Mouse (Mus musculus) thymus, postnatal 10 days (tissue): ENCODE results near the gene 1110065P20Rik.

Experiments
- DNase-seq, 2 experiments: peaks; one replicate each; pipeline ENCODE4 v3.0.0; 2021; ENCODE audit warnings: low spot score in 2 of 2

The 1110065P20Rik gene

DNA sequence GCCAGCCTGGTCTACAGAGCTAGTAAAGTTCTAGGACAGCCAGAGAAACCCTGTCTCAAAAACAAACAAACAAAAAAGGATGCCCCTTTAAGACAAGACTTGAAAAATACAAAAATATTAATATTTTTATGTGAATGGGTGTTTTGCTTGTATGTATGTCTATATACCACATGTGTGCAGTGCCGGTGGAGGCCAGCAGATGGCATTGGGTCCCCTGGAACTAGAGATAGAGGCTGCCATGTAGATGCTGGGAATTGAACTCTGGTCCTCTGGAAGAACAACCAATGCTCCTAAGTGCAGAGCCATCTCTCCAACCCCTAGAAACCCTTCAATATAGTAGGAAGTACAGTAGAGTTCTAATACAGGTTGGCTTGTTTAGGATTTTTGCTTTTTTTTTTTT is 10.0 kb downstream of the 1110065P20Rik start:
- DNase-seq: no peak

DNA sequence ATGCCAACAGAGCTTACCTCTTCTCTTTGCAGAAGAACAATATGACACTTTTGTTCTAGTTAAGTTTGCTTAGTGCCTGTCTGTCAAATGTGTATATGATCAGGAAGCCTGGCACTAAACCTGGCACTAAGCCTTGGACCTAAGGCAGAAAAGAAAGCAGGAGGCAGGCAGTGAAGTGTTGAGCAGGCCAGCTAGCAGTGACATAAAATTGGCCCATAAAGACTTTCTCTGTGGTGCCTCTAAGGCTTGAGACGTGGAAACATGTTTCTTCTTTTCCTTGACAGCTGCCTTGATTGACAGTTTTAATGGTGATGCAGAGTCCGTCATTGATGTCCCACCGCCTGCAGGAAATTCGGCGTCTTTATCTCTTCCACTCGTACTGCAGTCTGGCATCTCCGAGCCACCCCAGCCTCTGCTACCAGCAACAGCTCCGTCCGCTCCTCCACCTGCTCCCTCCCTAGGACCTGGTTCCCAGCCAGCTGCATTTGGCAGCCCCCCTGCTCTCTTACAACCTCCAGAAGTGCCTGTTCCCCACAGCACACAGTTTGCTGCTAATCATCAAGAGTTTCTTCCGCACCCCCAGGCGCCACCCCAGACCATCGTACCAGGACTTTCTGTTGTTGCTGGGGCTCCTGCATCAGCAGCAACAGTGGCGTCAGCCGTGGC is 12.8 kb downstream of the 1110065P20Rik start:
- DNase-seq: no peak

DNA sequence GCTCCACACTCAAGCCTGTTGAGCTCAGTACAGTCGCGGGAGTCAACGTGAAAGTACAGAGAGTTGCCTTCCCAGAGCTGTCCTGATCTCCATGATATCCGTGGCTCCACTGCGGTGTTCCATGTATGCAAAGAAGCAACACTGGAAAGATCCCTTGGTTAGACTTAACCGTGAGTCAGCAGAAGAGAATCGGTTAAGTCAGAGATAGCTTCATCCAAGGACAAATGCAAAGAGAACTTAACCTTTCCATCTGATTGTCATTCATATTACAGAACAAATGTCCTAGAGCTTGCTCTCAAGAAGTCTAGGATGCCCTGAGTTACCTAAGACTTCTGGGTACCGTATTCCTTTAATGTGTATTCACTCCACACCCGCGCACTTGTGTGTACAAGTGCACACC is 18.2 kb downstream of the 1110065P20Rik start:
- no peak for DNase-seq

DNA sequence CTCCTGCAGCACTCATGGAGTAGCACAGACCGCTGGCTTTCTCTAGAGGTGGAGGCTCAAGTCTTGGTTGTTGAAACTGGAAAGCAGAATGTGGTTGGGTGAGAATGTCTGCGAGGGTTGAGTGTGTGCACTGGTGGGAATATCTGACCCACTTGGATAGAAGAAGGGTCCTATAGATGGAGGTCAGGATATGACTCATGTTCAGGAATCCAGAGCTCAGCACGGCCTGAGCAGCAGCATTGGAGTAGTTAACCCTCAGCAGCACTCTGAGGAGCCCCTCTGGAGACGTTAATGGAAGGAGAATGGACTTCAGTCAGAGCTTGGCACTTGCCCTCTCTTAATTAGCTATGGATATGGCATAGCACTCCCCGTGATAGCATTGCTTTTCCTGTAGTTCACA is 21.3 kb downstream of the 1110065P20Rik start:
- DNase-seq: no peak

DNA sequence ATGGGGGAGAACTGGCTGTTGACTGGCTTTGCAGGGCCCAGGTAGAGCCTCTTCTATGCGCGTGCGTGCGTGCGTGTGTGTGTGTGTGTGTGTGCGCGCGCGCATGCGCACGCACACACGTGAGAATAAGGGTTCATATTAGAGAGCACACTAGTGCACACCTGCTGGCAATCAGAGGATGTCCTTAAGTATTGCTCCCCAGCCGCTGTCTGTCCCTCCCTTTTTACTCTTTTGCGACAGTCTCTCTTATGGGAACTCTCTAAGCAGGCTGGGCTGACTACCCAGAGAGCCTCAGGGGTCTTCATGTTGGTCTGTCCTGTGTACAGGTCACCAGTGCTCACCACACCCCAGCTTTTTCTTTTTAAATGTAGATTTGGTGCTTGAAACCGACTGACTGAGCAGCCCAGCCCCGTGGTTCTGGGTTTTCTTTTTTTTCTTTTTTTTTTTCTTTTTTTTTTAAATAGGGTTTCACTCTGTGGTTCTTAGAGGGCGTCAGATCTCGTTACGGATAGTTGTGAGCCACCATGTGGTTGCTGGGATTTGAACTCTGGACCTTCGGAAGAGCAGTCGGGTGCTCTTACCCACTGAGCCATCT is 25.5 kb downstream of the 1110065P20Rik start:
- no peak for DNase-seq

DNA sequence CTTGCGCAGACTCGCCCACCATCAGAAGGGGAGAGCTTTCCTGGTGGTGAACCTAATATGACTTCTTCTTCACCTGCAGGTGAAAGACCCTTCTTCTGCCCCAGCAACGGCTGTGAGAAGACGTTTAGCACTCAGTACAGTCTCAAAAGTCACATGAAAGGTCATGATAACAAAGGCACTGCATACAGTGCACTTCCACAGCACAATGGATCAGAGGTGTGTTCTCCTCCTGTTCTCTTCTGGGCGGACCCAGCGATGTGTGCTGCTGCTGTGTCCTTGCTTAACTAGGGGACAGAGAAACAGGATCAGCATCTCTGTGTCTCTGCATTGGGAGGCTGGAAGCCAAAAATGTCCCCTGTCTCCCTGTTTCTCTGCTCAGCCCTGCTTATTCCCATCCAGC is 26.0 kb downstream of the 1110065P20Rik start:
- no peak for DNase-seq

DNA sequence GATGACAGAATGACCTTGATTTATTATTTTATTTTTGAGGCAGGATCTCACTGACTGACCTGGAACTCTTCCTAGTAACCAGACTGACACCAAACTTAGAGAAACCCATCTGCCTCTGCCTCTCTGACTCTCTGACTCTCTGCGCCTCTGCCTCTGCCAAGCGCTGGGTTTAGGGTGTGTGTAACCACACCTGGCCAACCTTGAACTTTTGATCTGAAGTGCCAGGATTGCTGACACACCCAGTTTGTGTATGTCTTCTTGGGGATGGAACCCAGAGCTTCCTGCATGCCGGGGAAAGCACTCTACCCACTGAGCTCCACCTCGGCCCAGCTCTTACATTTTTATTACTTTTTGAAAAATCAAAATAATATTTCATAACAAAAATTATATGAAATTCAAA is 32.2 kb downstream of the 1110065P20Rik start:
- no peak for DNase-seq

DNA sequence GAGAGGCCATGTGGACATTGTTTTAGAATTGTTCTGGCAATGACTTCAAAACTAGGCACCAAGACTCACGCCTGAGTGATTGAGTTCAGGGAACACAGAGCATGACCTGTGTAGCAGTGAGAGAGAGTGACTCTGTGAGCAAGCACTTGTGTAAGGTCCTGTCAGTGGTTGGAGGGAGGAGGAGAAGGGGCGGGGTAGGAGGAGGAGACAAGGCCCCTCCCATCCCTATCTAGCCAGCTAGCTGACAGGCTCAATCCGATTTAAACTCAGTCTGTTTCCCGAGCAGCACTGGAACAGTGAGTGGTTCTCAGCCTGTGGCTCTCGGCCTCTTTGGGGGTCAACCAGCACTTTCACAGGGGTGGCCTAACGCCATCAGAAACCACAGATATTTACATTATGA is 33.2 kb downstream of the 1110065P20Rik start:
- DNase-seq: no peak

DNA sequence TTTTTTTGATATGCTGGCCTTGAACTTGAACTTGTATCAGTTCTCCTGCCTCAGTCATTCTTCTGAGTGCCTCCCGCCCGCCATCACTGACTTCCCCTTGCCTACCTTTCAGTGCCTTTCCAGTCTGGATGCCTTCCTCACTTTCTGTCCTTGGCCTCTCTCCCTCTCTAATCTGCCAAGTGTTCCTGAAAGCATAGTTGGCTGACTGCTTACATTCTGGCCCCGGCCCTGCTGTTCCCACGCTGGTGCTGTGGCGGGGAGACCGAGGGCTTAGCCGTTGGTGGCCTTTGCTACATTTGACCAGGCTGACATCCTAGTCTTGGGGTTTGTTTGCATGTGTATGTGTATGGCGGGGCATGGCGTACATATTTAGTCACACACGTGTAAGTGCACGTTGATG is 35.1 kb downstream of the 1110065P20Rik start:
- no peak for DNase-seq

DNA sequence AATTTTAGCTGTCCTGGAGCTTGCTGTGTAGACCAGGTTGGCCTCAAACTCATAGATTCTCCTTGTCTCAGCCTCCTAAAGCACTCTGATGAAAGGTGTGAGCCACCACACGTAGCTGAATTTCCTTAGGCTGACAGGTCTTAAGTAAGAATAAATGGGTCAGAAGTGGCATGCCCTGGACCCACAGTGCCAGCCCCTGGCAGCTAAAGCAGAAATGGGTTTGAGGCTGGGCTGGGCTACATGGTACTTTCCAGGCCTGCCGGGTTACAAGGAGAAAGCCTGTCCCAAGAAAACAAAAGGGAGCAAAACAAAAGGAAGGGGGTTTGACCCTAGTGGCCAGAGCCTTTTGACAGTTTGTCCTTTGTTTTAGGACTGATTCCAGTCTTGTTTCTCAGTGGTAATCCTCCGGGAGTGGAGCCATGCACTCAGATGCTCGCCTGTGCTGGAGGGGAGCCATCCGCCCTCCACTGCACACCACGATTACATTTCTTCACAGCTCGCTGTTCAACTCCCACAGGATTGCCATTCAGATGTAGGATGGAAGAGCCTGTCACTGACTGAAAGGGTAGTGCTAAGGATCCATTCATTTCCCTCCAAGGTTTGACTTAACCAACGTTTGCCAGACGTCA is 39.5 kb downstream of the 1110065P20Rik start:
- no peak for DNase-seq

DNA sequence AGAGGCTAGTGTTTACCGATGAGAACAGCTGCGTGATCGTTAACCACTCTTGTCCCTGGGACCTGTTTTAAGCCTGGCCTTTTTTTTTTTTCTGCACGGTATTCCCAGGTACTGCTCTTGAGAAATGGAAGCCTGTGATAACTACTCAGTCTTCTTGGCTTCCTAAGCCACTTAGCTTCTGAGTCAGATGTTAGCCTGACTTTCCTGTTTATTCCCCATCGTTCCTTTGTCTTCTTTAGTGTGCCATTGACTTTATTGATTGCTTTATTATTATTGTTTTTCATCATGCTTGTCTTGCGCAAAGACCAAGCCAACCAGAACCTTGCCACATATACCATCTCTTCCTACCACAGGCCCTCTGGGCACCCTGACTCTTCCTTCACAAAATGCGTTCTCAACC is 40.9 kb downstream of the 1110065P20Rik start:
- DNase-seq: no peak

DNA sequence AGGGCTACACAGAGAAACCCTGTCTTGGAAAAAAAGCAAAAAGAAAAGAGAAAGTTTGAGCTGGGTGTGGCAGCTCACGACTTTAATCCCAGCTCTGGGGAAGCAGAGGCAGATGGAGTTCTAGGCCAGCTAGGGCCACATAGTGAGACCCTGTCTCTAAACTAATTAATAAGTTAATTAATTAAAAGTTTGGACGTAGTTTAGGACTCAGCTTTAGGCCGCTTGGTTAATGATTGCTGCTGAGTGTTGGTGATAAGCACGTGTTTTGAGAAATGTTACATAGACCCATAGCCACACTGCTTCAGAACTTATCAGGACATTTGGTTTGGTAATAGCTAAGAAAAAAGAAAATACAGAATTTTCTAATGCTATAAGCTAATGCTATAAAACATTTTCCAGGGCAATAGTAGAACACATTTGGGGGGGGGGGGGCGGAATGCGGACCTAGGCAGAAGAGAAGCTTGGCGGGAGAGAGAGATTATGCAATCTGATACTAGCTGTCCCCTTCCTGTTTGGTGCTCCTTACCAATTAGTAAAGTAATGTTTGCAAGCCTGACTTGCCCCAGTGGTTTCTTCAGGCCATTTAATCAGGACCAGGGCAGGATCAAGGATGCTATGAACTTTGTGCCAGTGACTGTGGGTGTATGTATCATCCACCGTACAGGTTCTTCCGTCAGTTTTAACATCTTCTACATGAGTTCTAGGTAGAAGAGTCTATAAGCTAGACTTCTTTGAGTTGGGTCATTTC is 41.7 kb downstream of the 1110065P20Rik start:
- no peak for DNase-seq

DNA sequence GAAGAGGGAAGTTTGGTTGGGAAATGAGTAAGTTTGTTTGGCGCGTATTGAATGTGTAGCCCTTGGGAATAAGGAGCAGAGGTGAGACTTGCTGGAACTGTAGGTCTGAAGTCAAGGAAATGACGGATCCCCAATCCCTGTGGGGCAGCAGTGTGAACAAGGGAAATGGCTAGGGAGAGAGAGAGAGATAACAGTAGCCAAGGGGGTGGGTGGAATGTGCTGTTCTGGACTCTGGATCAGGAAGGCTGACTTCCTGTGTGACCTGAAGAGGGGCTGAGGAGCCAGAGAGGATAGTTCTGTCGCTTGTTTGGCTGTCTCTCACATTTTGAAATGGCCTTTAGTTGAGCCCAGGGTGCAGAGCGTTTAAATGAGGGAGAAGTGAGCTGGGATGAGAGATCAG is 42.5 kb downstream of the 1110065P20Rik start:
- DNase-seq: no peak

DNA sequence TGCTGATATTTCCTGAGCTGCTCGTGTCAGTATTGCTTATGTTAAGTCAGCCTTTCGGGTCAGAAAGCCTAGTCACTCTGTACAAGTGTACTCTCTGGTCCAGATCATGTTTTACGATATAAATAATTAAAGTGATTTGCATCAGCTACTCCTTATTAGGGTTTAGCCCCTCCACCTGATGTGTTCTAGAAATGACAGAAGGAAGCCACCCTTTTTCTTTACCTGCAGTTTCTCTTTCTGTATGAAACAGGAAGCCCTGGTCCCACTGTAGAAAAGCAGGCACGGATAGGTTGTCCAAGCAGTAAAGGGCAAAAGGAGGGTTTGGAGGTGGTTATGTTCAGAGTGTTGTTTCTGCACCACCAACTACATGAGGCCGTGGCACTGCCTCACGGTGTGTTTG is 47.6 kb downstream of the 1110065P20Rik start:
- no peak for DNase-seq

DNA sequence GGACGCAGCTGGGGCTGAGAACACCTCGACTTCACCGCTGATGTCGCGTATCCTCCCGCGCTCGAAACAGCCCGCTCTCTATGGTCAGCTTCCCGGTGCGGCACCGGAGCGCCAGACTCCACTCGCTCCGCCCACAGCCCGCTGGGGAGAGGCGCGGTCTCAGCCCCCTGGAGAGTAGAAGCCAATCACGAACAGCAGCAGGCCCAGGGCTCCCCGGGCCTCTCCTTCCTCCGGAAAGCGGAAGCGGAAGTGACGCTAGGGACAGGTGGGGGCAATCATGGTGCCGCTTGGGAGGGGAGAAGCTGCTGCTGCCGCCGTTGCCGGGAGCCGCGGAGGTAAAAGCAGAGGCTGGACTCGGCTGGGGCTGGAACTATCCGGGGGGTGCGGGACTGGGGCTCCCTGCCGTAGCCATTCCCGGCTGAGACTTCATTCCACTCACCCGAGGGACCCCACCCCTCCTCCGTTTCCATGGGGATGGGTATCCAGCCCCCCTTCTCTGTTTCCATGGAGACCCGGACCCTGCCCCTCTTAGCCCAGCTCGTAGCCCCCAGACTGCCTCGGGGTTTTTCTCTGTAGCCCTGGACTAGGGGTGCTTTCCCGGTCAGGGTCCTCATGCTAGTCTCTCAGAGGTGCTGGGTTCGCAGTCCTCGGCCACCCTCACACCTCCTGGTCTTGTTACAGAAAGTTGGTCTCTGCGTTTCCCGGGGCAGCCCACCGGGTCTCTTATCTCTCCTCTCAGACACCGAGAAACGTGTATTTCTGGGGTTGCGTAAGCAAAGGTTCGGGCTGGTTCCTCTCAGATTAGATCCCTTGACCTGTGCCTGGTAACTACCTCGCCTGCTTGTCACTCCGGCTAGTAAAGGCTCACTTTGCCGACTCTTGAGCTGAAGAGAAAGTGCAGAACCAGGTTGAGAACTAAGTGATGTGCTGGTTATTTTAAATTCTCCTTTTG is 48.4 kb downstream of the 1110065P20Rik start:
- DNase-seq: peak; percentile 97 to 98

DNA sequence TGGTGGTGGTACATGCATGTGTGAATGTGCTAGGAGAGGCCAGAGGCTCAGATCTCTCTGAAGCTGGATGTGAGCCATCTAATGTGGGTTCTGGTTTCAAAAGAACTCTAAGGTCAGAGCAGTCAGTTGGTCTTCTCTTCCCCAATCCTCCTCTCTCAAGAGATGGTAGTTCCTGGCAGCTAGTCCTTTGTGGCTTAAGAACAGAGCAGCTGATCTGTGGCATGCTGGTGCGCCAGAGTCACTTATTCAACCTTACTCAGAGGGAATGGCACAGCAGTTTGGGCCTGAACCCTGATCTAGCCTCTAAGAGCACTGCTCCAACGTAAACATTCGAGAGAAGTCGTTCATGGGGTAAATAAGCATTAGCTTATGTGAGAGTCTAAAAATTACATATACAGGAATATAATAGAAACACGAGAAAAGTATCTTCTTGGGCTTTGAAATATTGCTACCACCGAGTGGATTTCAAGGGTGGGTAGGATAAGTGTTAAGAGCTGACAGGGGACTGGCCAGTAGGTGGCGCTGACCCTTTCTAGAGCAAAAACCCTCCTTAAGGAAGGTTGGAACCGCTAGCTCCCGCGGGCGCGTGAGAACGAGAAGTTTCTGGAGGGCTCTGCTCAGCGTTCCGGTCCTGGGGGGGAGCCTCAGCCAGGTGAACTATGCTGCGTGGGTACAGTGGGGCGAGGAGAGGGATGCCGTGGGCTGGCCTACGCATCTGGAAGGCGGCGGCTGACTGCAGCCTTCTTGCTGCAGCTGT is 49.3 kb downstream of the 1110065P20Rik start, which contains the start of gene Mtf1:
Gene Mtf1 (plus strand): TSS at position 553 of the 757 bp plus-strand sequence.
- DNase-seq: peak; percentile 79 to 91
